Mouse (Mus musculus) ES-CJ7 (cell line): ENCODE measurements at regions not wholly inside any gene's neighbourhood (a gene's known extent, or its start where the extent isn't known, plus 50 kb on each side); places are given as distances from the start of the nearest gene placed in this dataset.
"Not testable (repeated sequence)": the region's sequence is repeated elsewhere in the genome, so short reads cannot be mapped to it uniquely, and the experiment has no call there.

ENCODE experiments used
- DNase-seq: peaks from one replicate; pipeline ENCODE4 v3.0.0; 2011; ENCODE audit warnings: low read depth, low spot score

DNA sequence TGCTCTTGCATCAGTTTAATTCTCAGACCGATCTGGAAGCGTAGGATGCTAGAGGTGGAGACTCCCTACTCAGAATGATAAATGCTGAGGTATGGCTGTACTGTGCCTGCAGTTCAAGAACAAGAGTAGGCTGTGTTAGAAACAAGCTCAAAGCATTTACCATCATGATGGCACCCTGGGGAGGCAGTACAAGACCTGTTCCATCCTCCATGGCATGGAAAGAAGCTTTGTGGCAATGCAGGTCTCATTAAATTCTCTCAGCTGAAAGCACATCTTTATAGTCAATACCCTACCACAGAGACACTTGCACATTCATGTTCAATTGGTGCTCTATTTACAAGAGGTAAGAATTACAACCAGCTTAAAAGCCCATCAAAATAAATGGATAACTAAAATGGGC, 209.5 kb downstream of the Tbl1xr1 start:
- DNase-seq: no peak

GRCm38 (mm10) chr3:22293466-22293865, 217.0 kb downstream of the Tbl1xr1 start:
- DNase-seq: peak; percentile 74

- peak; percentile 90 for DNase-seq
Measured at GRCm38 (mm10) chr3:22294081-22294480, 217.6 kb downstream of the Tbl1xr1 start.

- DNase-seq: peak; percentile 38
Measured at GRCm38 (mm10) chr3:22296925-22297324, 220.5 kb downstream of the Tbl1xr1 start.

DNA sequence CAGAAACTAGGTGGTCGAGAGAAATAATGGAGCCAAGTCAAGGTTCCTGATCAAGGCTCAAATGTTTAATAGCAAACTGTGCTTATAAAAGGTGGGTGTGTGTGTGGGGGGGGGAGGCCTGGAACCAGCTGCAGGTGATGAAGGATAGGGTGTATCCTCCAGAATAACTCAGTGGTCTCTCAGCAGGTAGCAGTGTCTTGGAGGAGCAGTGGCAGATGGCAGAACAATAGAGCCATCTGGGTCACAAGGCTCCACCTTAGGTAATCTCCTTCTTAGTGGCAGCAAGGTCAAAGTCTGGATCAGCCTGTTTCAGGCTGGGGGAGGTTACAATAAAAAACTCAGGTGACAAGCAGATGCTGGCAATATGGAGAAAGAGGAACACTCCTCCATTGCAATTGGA, 221.4 kb downstream of the Tbl1xr1 start:
- DNase-seq: peak; percentile 96

DNA sequence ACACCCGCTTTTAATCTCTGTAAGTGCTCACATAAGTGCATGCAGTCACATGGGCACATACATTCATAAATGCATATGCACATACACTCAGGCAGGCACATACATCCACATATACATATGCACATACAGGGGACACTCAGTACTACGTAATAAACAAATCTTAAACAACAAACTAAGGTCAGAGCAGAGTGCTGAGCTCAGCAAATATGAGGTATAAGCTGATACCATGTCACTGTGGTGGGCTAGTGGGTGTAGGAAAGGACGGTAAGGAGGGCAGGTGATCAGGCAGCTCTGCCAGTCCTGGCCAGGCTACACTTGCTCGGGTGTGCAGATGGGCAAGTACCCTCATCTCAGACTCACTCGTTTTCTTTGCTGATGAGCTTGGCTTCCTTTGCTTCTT, 224.1 kb downstream of the Tbl1xr1 start:
- no peak for DNase-seq

DNA sequence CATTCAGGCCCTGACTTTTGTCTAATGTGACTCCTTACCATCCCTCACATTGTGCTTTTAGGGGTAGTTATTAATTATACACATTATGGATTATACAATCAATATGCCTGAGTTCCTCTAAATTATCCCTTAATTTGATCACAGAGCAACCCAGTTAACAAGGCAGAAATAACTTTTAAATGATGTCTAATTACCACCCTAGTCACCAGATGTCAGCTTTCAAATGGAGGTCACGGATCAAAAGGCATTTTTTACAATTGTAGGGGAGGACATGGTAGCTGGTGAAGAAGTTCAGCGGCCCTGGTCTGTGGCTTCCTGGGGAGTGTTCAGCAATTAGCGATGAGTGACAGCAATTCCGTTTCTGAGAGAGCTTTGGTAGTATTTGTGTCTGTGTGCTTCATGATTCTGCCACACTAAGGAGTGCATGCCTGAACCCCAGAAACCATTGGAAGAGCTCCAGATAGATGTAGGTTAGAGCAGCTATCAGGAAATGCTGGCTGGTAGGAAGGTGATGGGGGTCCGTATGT, 225.6 kb downstream of the Tbl1xr1 start:
- no peak for DNase-seq

DNA sequence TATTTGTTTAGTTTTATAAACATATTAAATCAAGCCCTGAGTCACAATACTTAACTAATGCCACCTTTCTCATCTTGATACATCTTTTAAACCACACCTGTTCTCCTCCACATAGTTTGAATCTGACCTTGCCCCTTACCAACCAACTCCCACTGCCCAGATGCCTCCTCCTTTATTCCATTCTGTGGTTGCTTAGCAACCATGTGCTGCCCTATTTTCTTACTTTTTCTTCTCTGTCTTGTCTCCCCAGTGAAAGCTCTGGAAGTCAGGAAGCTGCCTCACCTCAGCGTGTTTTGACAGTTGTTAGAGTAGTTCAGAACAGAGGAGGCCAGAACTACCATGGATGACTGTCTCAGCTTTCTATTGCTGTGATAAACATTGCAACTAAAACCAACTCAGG, 227.7 kb downstream of the Tbl1xr1 start:
- no peak for DNase-seq

- DNase-seq: peak; percentile 67
Measured at GRCm38 (mm10) chr3:22306624-22307023, 230.2 kb downstream of the Tbl1xr1 start.

DNA sequence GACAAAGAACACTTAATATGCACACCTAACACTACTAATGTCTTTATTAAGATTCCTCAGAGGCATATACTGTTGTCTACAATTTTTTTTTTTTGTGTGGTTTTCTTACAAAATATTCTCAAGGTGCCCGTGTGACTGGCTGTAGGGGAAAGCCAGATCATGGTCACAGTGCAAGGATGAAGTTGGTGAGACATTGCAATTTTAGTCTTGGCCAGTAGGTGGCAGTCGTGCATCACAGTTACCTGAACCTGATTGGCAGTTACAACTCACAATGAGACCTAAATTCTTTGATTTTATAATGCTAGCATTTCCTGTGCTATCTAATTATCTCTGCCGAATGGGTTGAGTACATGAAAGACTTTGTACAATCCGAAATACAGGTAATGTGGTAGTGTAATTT, 232.5 kb downstream of the Tbl1xr1 start:
- DNase-seq: peak; percentile 69

GRCm38 (mm10) chr3:22316466-22317185, 240.2 kb downstream of the Tbl1xr1 start:
- no peak for DNase-seq

- not testable (repeated sequence) for DNase-seq
Measured at GRCm38 (mm10) chr3:22320425-22320824, 244.0 kb downstream of the Tbl1xr1 start.

- no peak for DNase-seq
Measured at GRCm38 (mm10) chr3:22331240-22331639, 254.8 kb downstream of the Tbl1xr1 start.
